Mouse (Mus musculus): ENCODE results near the gene Mad2l1bp.

DNA sequence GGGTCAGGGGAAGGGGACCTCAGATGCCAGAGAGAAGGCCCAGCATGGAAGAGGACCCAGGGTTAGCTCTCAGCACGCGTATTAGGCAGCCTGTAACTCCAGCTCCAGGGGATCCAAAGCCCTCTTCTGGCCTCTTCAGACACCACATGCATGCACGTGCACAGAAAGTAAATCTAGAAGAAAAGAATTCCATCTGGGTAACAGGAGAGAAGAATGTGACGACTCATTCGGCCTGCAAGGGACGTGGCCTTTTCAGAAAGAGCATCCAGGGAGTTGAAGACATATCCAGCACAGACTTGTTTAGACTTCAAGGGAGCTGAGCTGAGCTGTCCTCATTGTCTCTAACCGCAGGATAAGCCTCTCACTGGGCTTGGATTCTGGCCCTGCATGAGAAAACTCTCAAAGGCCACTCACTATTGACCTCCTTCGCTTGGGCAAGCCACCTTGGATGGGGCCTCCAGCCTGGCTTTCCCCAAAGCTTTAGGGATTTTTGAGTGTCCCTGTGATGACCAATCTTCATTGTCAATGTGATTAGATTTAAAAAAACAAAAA, 50.7 kb downstream of the Mad2l1bp start:
- no peak for TF ChIP-seq CTCF (IDR thresholded peaks at IDR 0.05; ENCODE audit: extremely low read depth, insufficient read depth, insufficient read length, insufficient replicate concordance)
- no peak for TF ChIP-seq POLR2A (IDR thresholded peaks at IDR 0.05; ENCODE audit: low read depth, low read length)
